Mouse (Mus musculus): ENCODE data around the gene Timm44.
A peak's percentile ranks its signal among the peaks of the same experiment; 100 is the strongest.

The Timm44 gene

GRCm38 (mm10) chr8:4230612-4231351 lies 44.9 kb downstream of the Timm44 start:
- DNase-seq: no peak

GRCm38 (mm10) chr8:4229784-4230183 lies 45.9 kb downstream of the Timm44 start:
- DNase-seq: no peak

- DNase-seq: no peak
These were observed 47.8 kb downstream of the Timm44 start for GRCm38 (mm10) chr8:4227919-4228318.

GRCm38 (mm10) chr8:4226739-4227347 lies 48.9 kb downstream of the Timm44 start, which contains the start of gene Lrrc8e:
Gene Lrrc8e (plus strand): TSS chr8:4226827.
- DNase-seq: no peak

- no peak for DNase-seq
These were observed 49.4 kb downstream of the Timm44 start for GRCm38 (mm10) chr8:4226323-4226722.

GRCm38 (mm10) chr8:4222059-4222458 lies 53.7 kb downstream of the Timm44 start:
- no peak for DNase-seq

GRCm38 (mm10) chr8:4219617-4220016 lies 56.1 kb downstream of the Timm44 start:
- DNase-seq: no peak

- DNase-seq: peak; percentile 74
These were observed 58.7 kb downstream of the Timm44 start, which contains the start of gene Prr36 for GRCm38 (mm10) chr8:4216791-4217621. Gene Prr36 (minus strand): TSS chr8:4217459.

- DNase-seq: no peak
These were observed 59.4 kb downstream of the Timm44 start for GRCm38 (mm10) chr8:4216296-4216695.

GRCm38 (mm10) chr8:4214006-4214980 lies 61.4 kb downstream of the Timm44 start:
- DNase-seq: peak; percentile 45

- DNase-seq: no peak
These were observed 62.3 kb downstream of the Timm44 start for GRCm38 (mm10) chr8:4213210-4214005.

- DNase-seq: no peak
These were observed 62.9 kb downstream of the Timm44 start for GRCm38 (mm10) chr8:4212809-4213209.

- no peak for DNase-seq
These were observed 64.6 kb downstream of the Timm44 start for GRCm38 (mm10) chr8:4211097-4211496.

Data from layer of hippocampus, adult 9-11 months (tissue).